Mouse (Mus musculus): ENCODE measurements around the gene Gm21981. TPM values are rescaled to one million over a fixed set of nuclear protein-coding genes. Genes with fewer than 3 reads are reported as not detected.

Gene Gm21981
- not detected for total RNA-seq (2023)

GRCm38 (mm10) chr17:47694442-47694502, at the start of gene Gm21981:
Gene Gm21981 (minus strand): TSS chr17:47694455.

GRCm38 (mm10) chr17:47736856-47737255, 42.6 kb upstream of the Gm21981 start, which contains the start of gene Tfeb:
Gene Tfeb (plus strand): TSS chr17:47737030.

DNA sequence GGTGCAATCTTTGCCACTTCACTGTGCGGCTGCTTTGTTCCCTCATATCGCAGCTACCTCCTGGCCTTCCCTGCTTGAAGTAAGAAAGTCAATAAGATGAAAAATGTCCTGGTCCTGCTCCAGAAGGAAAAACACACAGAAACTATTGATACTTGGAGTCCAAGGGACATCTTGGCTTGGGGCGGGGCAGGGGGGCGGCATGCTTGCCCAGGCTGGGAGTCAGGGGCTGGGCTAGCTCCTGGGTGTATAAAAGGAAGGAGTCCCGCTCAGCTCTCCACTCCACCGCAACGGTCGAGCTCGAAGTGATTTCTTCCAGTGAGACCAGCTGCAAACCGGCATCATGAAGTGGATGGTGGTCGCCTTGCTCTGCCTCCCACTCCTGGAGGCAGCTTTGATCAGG, 32.3 kb upstream of the Gm21981 start, which contains the start of gene Pgc:
Pgc (plus strand) TSS at position 277 of the 400 bp plus-strand sequence.

DNA sequence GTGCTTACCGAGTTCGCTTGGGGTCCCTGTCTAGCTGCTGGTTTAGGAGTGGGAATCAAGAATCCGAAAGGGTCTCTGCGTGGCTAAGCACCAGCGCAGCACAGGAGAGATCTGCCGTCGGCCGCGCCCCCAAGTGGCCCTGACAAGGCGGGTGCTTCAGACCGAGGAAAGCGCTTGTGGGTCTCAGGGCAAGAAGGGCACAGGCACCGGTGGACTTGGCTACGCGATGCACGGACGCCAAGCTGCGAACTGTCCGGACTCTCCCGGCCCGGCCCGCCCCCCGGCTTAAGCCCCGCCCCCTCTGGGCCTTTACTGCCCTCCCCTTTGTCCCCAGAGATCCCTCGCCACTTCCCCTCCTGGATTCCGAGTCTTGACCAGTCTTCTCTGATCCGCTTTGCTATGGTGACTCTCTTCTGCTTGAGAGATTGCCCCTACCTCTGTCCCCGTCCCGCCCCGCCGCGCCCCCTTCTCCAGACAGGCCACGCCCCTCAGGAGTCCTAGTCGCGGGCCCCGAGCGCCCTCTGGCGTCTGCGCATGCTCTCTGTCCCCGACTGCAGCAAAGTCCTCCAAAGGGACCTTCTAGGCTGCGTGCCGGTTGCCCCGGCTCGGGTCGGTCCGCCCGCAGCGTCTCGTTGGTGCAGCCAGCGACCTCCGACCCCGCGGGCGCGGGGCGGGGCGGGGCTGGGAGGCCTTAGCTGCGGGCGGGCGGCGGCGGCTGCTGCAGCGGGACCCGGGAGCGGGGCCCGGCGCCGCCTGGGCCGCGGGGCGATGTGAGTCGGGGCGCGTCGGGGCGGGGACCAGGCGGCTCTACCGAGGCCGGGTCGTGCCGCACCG, 465 bp upstream of the Gm21981 start, which contains the start of gene Prickle4:
Prickle4 (minus strand) TSS at position 234 of the 834 bp plus-strand sequence.

DNA sequence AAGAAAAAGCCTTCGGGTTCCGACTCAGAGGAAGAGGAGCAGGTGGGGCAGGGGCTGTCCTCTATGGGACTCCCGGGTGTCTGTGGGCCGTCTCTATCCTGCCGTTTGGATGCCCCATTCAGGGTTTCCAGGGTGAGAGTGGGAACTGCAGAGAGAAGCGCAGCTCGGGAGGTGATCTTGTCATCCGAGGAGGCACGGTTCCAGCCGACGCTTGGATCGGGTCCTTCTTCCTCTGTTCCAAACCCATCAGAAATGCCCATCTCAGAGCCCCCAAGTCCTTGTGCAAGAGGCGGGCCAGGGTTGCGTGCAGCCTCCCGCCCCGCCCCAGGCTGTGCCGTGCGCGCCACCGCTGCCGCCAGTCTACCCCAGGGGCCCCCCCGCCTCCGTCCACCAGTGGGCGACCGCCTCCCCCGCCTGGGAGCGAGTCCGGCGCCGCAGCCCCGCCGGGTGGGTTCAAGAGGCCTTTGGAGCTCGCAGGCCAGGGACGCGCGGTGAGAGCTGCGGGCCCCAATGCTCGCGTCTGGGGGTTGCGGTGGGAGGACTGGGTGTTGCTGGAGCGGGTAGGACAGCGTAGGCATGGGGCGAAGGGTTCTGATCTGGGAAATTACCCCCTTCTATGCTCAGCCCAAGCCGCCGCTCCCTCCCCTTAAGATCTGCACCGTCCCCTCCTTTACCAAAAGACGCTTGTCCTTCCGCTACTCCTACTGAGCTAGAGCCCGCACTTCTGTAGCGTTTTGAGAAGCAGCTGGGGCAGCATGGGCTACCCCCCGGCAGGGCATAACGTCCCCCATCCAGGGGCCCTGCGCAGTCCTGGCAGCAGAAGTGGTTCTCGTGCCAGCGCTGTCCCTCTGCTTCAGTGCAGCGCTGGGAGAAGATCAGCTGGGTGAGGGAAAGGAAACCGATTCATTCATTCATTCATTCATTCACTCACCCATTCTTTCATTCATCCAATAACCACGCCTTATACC, 5.4 kb downstream of the Gm21981 start, which contains the start of gene Frs3:
Frs3 (plus strand) TSS at position 423 of the 968 bp plus-strand sequence.

GRCm38 (mm10) chr17:47688344-47688607, 6.0 kb downstream of the Gm21981 start, which contains the start of gene Tomm6:
Gene Tomm6 (minus strand): TSS chr17:47688386.

Other genes with a start within 250 kb of the Gm21981 start
- gene Taf8, start 192.2 kb downstream of the Gm21981 start, total RNA-seq (2023): 10 to 100 TPM; 68.2 to 80.5 TPM
- gene Ccnd3, start 189.4 kb downstream of the Gm21981 start, total RNA-seq (2023): 100 to 1,000 TPM; 421 to 461 TPM
- gene Bysl, start 83.0 kb downstream of the Gm21981 start, total RNA-seq (2023): 10 to 100 TPM; 15.2 to 15.8 TPM
- gene Med20, start 82.9 kb downstream of the Gm21981 start, total RNA-seq (2023): 10 to 100 TPM; 68.0 to 70.9 TPM
- 1 to 10 TPM; 3.6 to 4.6 TPM for gene Gm20517, start 82.9 kb downstream of the Gm21981 start, total RNA-seq (2023)
- gene Usp49, start 63.8 kb downstream of the Gm21981 start, total RNA-seq (2023): 1 to 10 TPM; 6.1 to 9.7 TPM
- 100 to 1,000 TPM; 123 to 146 TPM for gene Tomm6, start 6.1 kb downstream of the Gm21981 start, total RNA-seq (2023)
- gene Frs3, start 5.4 kb downstream of the Gm21981 start, total RNA-seq (2023): 1 to 10 TPM; 1.6 to 3.8 TPM
- under 1 TPM in 1 of 2 experiments, not detected in 1; 0.80 TPM for gene Prickle4, start 281 bp upstream of the Gm21981 start, total RNA-seq (2023)
- gene Pgc, start 32.4 kb upstream of the Gm21981 start, total RNA-seq (2023): not detected
- 10 to 100 TPM; 29.8 to 35.4 TPM for gene Tfeb, start 42.6 kb upstream of the Gm21981 start, total RNA-seq (2023)
- not detected for gene Mdfi, start 140.2 kb upstream of the Gm21981 start, total RNA-seq (2023)
- 10 to 100 TPM; 71.4 to 72.8 TPM for gene Foxp4, start 230.2 kb upstream of the Gm21981 start, total RNA-seq (2023)

All from T-cell, adult 66 days (primary cell).